Mouse (Mus musculus): ENCODE data around the gene Slc9a8.

DNA sequence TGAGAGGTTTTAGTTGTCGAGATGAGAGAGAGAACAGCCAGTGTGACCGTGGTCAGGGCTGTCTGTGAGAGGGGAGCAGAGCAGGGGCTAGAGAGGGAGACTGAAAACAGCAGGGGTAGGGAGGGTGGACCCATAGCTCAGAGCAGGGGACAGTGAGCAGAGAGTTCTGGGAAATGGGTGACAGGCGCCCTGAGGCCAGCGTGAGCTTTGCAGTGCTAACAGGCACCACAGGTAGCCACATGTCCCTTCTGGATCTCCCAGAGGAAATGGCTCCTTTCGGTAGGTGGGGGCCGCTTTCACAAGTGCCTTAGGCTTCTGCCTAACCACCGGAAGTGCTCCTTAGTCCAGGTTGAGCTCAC, 9.9 kb downstream of the Slc9a8 start:
- TF ChIP-seq CTCF (IDR thresholded peaks at IDR 0.05; ENCODE audit: extremely low read depth, insufficient read depth, insufficient read length, insufficient replicate concordance): no peak
- TF ChIP-seq POLR2A (IDR thresholded peaks at IDR 0.05; ENCODE audit: low read depth, low read length): no peak

All from spleen, adult 2 months (tissue).